Mouse (Mus musculus) hindbrain, embryonic 13.5 days (tissue): Measurements from ENCODE around the gene Smc6. TPM values are rescaled to one million over a fixed set of nuclear protein-coding genes. Genes with fewer than 3 reads are reported as not detected.

Source experiments
- ATAC-seq: fragments of 200-750 bp; cut with Nextera tagmentation; 2 replicates; pipeline ENCODE4 v1.8.0; 2017; ENCODE audit warnings: moderate TSS enrichment; ENCODE audit not compliant: low FRiP score
- H3K27ac ChIP-seq: fragments of 300-500 bp; sonication (generic); 2 replicates; pipeline ENCODE4 v1.5.1; 2015; ENCODE audit warnings: inconsistent platforms, mild to moderate bottlenecking, moderate library complexity
- H3K27me3 ChIP-seq: fragments of 300-500 bp; sonication (generic); 2 replicates; pipeline ENCODE4 v1.6.1; 2015; ENCODE audit warnings: mild to moderate bottlenecking, inconsistent platforms
- H3K36me3 ChIP-seq: fragments of 300-500 bp; sonication (generic); 2 replicates; pipeline ENCODE4 v1.6.1; 2015; ENCODE audit warnings: mild to moderate bottlenecking, inconsistent platforms
- H3K4me1 ChIP-seq: fragments of 300-500 bp; sonication (generic); replicated peaks from 2 replicates; pipeline ENCODE4 v1.6.1; 2015; ENCODE audit warnings: inconsistent platforms
- H3K4me2 ChIP-seq: fragments of 300-500 bp; sonication (generic); 2 replicates; pipeline ENCODE4 v1.6.1; 2015; ENCODE audit warnings: inconsistent platforms, mild to moderate bottlenecking, moderate library complexity
- H3K4me3 ChIP-seq: fragments of 300-500 bp; sonication (generic); 2 replicates; pipeline ENCODE4 v1.5.1; 2015; ENCODE audit warnings: mild to moderate bottlenecking, inconsistent platforms
- H3K9ac ChIP-seq: fragments of 300-500 bp; sonication (generic); 2 replicates; pipeline ENCODE4 v1.6.1; 2015; ENCODE audit warnings: mild to moderate bottlenecking, inconsistent platforms
- H3K9me3 ChIP-seq: fragments of 300-500 bp; sonication (generic); 2 replicates; pipeline ENCODE4 v1.6.1; 2016; ENCODE audit warnings: inconsistent platforms
- WGBS: fragments of 180-500 bp; shearing (Covaris S2); methylation state at CpG from one replicate; pipeline ENCODE4 v1.1.7; 2015; 5-methylcytosine and 5-hydroxymethylcytosine counted together
- polyA plus RNA-seq: library from polyadenylated mRNA; unstranded; fragments of >200 nt; fragmentation: Nextera tagmentation; extraction: Ambion mirVana; gene quantifications from 2 replicates; pipeline ENCODE4 v1.2.1, GENCODE M21; 2015

Gene Smc6
- 117 and 125 TPM in 2 replicates for polyA plus RNA-seq

- H3K4me2 ChIP-seq = peak within 1 kb of the TSS; percentile 92
- peak within 1 kb of the TSS; percentile 94 for H3K27ac ChIP-seq
- under 1% methylated on average over 77 of the region's 83 CpGs for WGBS
- H3K36me3 ChIP-seq = no peaks in the 10 kb centered on the region
- H3K9ac ChIP-seq = peak within 1 kb of the TSS; percentile 92
- no peaks in the 10 kb centered on the region for H3K27me3 ChIP-seq
- H3K4me1 ChIP-seq = peaks cover 32% of the 10 kb centered on the region
- H3K4me3 ChIP-seq = peak within 1 kb of the TSS; percentile 88
- no peaks in the 10 kb centered on the region for H3K9me3 ChIP-seq
- ATAC-seq = peak; percentile 99
These were observed at the start of gene Smc6, which contains the start of gene Gen1 for GRCm38 (mm10) chr12:11265382-11266281. Smc6 (plus strand) TSS chr12:11265886. Gen1 (minus strand) TSS chr12:11265801.

GRCm38 (mm10) chr12:11216454-11216853 is 49.2 kb upstream of the Smc6 start:
- Histone ChIP-seq H3K4me3 (no peak overlapping the region), H3K27me3 (no peaks in the 10 kb centered on the region), H3K9ac (no peak overlapping the region), H3K4me1 (peaks cover 2% of the 10 kb centered on the region; the same call in 1 of the 2 replicates), H3K36me3 (no peaks in the 10 kb centered on the region), H3K4me2 (no peak overlapping the region), H3K9me3 (no peaks in the 10 kb centered on the region), H3K27ac (no peak overlapping the region)
- no peak for ATAC-seq
- 61% methylated on average over 3 of the region's 3 CpGs for WGBS

- H3K9ac ChIP-seq = no peak overlapping the region
- no peak overlapping the region for H3K27ac ChIP-seq
- no peak for ATAC-seq
- H3K9me3 ChIP-seq = no peaks in the 10 kb centered on the region
- H3K4me1 ChIP-seq = peaks cover 9% of the 10 kb centered on the region
- H3K4me3 ChIP-seq = no peak overlapping the region
- H3K27me3 ChIP-seq = no peaks in the 10 kb centered on the region
- 78% methylated on average over 7 of the region's 7 CpGs for WGBS
- no peak overlapping the region for H3K4me2 ChIP-seq
- H3K36me3 ChIP-seq = no peaks in the 10 kb centered on the region
These were observed 47.9 kb upstream of the Smc6 start for GRCm38 (mm10) chr12:11217726-11218250.

GRCm38 (mm10) chr12:11221524-11222330 is 44.0 kb upstream of the Smc6 start:
- no peaks in the 10 kb centered on the region for H3K36me3 ChIP-seq
- peaks cover 12% of the 10 kb centered on the region for H3K4me1 ChIP-seq
- 49% methylated on average over 20 of the region's 20 CpGs for WGBS
- no peaks in the 10 kb centered on the region for H3K27me3 ChIP-seq
- no peak overlapping the region for H3K9ac ChIP-seq
- peak; percentile 82 for ATAC-seq
- peak overlapping the region; percentile 29; the same call in 1 of the 2 replicates for H3K4me2 ChIP-seq
- H3K27ac ChIP-seq = no peak overlapping the region; the same call in 1 of the 2 replicates
- H3K4me3 ChIP-seq = no peak overlapping the region
- H3K9me3 ChIP-seq = no peaks in the 10 kb centered on the region

- H3K36me3 ChIP-seq = no peaks in the 10 kb centered on the region
- H3K27ac ChIP-seq = no peak overlapping the region
- no peak for ATAC-seq
- peaks cover 12% of the 10 kb centered on the region for H3K4me1 ChIP-seq
- no peaks in the 10 kb centered on the region for H3K27me3 ChIP-seq
- no peaks in the 10 kb centered on the region for H3K9me3 ChIP-seq
- H3K9ac ChIP-seq = no peak overlapping the region
- no peak overlapping the region for H3K4me3 ChIP-seq
- no peak overlapping the region for H3K4me2 ChIP-seq
- WGBS = 67% methylated on average over 3 of the region's 3 CpGs
These were observed 43.1 kb upstream of the Smc6 start for GRCm38 (mm10) chr12:11222566-11222965.

- Histone ChIP-seq H3K27me3 (no peaks in the 10 kb centered on the region), H3K36me3 (no peaks in the 10 kb centered on the region), H3K4me2 (no peak overlapping the region), H3K4me3 (no peak overlapping the region), H3K27ac (no peak overlapping the region), H3K9me3 (no peaks in the 10 kb centered on the region), H3K9ac (no peak overlapping the region), H3K4me1 (peaks cover 12% of the 10 kb centered on the region)
- ATAC-seq = no peak
- WGBS = 91% methylated on average over 10 of the region's 10 CpGs
These were observed 42.6 kb upstream of the Smc6 start for GRCm38 (mm10) chr12:11223090-11223489.

GRCm38 (mm10) chr12:11224722-11225121 is 41.0 kb upstream of the Smc6 start:
- Histone ChIP-seq H3K27ac (no peak overlapping the region), H3K9ac (no peak overlapping the region), H3K27me3 (no peaks in the 10 kb centered on the region), H3K36me3 (no peaks in the 10 kb centered on the region), H3K4me1 (peaks cover 12% of the 10 kb centered on the region), H3K9me3 (no peaks in the 10 kb centered on the region), H3K4me3 (no peak overlapping the region), H3K4me2 (no peak overlapping the region)
- WGBS = 6% methylated on average over 5 of the region's 5 CpGs
- no peak for ATAC-seq

GRCm38 (mm10) chr12:11226123-11226522 is 39.6 kb upstream of the Smc6 start:
- no peaks in the 10 kb centered on the region for H3K27me3 ChIP-seq
- ATAC-seq = no peak
- H3K4me2 ChIP-seq = no peak overlapping the region
- H3K9ac ChIP-seq = no peak overlapping the region
- no peaks in the 10 kb centered on the region for H3K9me3 ChIP-seq
- H3K4me3 ChIP-seq = no peak overlapping the region
- peaks cover 12% of the 10 kb centered on the region for H3K4me1 ChIP-seq
- no peak overlapping the region for H3K27ac ChIP-seq
- WGBS = 42% methylated on average over 1 of the region's 1 CpGs
- H3K36me3 ChIP-seq = no peaks in the 10 kb centered on the region

- Histone ChIP-seq H3K36me3 (no peaks in the 10 kb centered on the region), H3K9me3 (no peaks in the 10 kb centered on the region), H3K4me3 (no peak overlapping the region), H3K4me1 (peaks cover 8% of the 10 kb centered on the region), H3K27me3 (no peaks in the 10 kb centered on the region), H3K27ac (no peak overlapping the region), H3K9ac (no peak overlapping the region), H3K4me2 (no peak overlapping the region)
- WGBS = 90% methylated on average over 5 of the region's 5 CpGs
- ATAC-seq = no peak
These were observed 39.0 kb upstream of the Smc6 start for GRCm38 (mm10) chr12:11226529-11227268.

GRCm38 (mm10) chr12:11230267-11230666 is 35.4 kb upstream of the Smc6 start:
- no peak overlapping the region for H3K4me2 ChIP-seq
- H3K9ac ChIP-seq = no peak overlapping the region
- WGBS = 78% methylated on average over 2 of the region's 2 CpGs
- H3K36me3 ChIP-seq = no peaks in the 10 kb centered on the region
- H3K27ac ChIP-seq = no peak overlapping the region
- no peaks in the 10 kb centered on the region for H3K9me3 ChIP-seq
- H3K27me3 ChIP-seq = no peaks in the 10 kb centered on the region
- no peak for ATAC-seq
- H3K4me1 ChIP-seq = no peaks in the 10 kb centered on the region
- no peak overlapping the region for H3K4me3 ChIP-seq

GRCm38 (mm10) chr12:11235996-11236395 is 29.7 kb upstream of the Smc6 start:
- Histone ChIP-seq H3K9ac (no peak overlapping the region), H3K27me3 (no peaks in the 10 kb centered on the region), H3K36me3 (no peaks in the 10 kb centered on the region), H3K4me1 (no peaks in the 10 kb centered on the region), H3K27ac (no peak overlapping the region), H3K9me3 (no peaks in the 10 kb centered on the region), H3K4me3 (no peak overlapping the region), H3K4me2 (no peak overlapping the region)
- no peak for ATAC-seq
- WGBS = 76% methylated on average over 2 of the region's 2 CpGs
